Mouse (Mus musculus) adrenal gland, adult 2 months (tissue): ENCODE data around the gene Scube2. TPM values are rescaled to one million over a fixed set of nuclear protein-coding genes. Genes with fewer than 3 reads are reported as not detected.

ENCODE experiments used
- polyA plus RNA-seq: library from polyadenylated mRNA; depleted of rRNA; stranded (reverse); fragments of >200 nt; gene quantifications from 2 replicates; pipeline ENCODE4 v1.2.3, GENCODE M21; 2012; rRNA removed
- total RNA-seq, 2 experiments: library from RNA; stranded (reverse); gene quantifications; 2 replicates each; pipeline ENCODE4 v1.2.3; 2021

The Scube2 gene
- total and polyA plus RNA-seq, 3 experiments = 0.17 to 0.62 (median 0.22) TPM

Other genes starting within 250 kb of the Scube2 start
- gene St5, start 162.1 kb downstream of the Scube2 start, total RNA-seq = 10 to 100 TPM; 34.7 to 51.5 TPM
- 18.9 and 19.2 TPM in 2 replicates for gene St5, start 162.1 kb downstream of the Scube2 start, polyA plus RNA-seq
- gene Akip1, start 162.0 kb downstream of the Scube2 start, total RNA-seq = 10 to 100 TPM; 22.1 to 26.9 TPM
- 5.5 and 6.0 TPM in 2 replicates for gene Akip1, start 162.0 kb downstream of the Scube2 start, polyA plus RNA-seq
- gene BC051019, start 141.8 kb downstream of the Scube2 start, total RNA-seq = not detected
- gene BC051019, start 141.8 kb downstream of the Scube2 start, polyA plus RNA-seq = not detected in 2 replicates
- not detected for gene Ascl3, start 134.0 kb downstream of the Scube2 start, total RNA-seq
- gene Ascl3, start 134.0 kb downstream of the Scube2 start, polyA plus RNA-seq = 0.63 and 1.4 TPM in 2 replicates
- gene Tmem9b, start 112.8 kb downstream of the Scube2 start, total RNA-seq = 10 to 100 TPM; 41.5 to 51.5 TPM
- 17.5 and 17.6 TPM in 2 replicates for gene Tmem9b, start 112.8 kb downstream of the Scube2 start, polyA plus RNA-seq
- gene Nrip3, start 83.7 kb downstream of the Scube2 start, total RNA-seq = 1 to 10 TPM; 1.1 to 1.4 TPM
- gene Nrip3, start 83.7 kb downstream of the Scube2 start, polyA plus RNA-seq = 0.06 and 2.3 TPM in 2 replicates
- gene Dennd5a, start 94.8 kb upstream of the Scube2 start, total RNA-seq = 100 to 1,000 TPM; 147 to 174 TPM
- gene Dennd5a, start 94.8 kb upstream of the Scube2 start, polyA plus RNA-seq = 103 and 118 TPM in 2 replicates
- 10 to 100 TPM; 50.4 to 51.5 TPM for gene Tmem41b, start 121.2 kb upstream of the Scube2 start, total RNA-seq
- gene Tmem41b, start 121.2 kb upstream of the Scube2 start, polyA plus RNA-seq = 12.2 and 15.1 TPM in 2 replicates
- 10 to 100 TPM; 79.8 to 84.7 TPM for gene Ipo7, start 152.6 kb upstream of the Scube2 start, total RNA-seq
- 27.6 and 34.9 TPM in 2 replicates for gene Ipo7, start 152.6 kb upstream of the Scube2 start, polyA plus RNA-seq
- 10 to 100 TPM; 15.1 to 16.8 TPM for gene Zfp143, start 195.5 kb upstream of the Scube2 start, total RNA-seq
- gene Zfp143, start 195.5 kb upstream of the Scube2 start, polyA plus RNA-seq = 5.4 and 8.3 TPM in 2 replicates